Mouse (Mus musculus): ENCODE measurements around the gene Hdc. TPM values are rescaled to one million over a fixed set of nuclear protein-coding genes. Genes with fewer than 3 reads are reported as not detected.

The Hdc gene
- total RNA-seq, 2 experiments from 2014 or later = 2.5 to 6.0 TPM

DNA sequence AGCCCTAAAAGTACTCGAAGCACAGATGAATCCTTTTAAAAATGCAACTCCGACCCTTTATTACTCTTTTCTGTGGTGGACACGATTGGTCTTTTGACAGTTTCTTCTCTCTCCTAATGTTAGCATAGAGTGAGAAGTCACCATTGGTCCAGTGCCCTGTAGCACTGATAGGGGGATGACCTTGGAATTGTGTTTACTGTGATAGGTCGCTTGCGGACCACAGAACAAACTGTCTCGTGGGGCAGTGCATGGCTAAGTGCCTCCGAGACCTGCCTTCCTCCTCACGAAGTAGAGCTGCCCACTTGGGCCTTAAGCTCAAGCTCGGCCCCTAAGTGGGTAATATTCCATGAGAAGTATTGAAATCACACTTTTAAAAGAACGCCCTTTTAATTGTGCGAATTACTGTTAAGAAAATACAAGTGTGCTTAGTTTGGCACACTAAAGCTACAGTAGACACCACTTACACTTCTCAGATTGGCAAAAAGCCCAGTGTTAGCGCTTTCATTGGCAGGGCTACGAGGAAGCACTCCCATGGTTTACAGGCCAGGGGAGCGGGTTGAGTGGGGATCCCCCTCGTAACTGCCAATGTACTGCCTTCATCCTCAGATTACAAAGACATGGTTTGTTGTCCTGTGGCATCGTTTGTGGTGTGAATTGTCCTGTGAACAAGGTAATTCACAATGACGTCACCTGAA is 55.5 kb downstream of the Hdc start:
- ATAC-seq (replicated peaks; ENCODE audit: low FRiP score, poor library complexity, severe bottlenecking) = no peak

DNA sequence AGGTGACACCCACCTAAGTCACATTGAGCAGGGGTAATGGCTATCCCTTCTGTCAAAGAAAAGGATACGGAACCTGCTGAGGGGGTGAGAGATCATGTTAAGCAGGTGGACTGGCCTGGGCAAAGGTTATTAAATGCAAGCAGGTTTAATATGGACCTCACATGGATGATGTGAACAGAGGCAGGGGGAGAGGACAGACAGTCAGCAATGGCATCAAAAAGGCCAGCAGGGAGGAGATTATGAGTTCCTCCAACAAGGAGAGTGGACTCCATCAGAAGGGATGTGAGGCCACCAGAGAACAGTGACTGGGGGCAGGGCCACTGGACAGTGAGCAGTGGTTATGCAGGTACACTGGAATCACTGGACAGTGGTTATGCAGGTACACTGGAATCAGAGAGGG is 59.0 kb downstream of the Hdc start:
- no peak for ATAC-seq (replicated peaks; ENCODE audit: low FRiP score, poor library complexity, severe bottlenecking)

DNA sequence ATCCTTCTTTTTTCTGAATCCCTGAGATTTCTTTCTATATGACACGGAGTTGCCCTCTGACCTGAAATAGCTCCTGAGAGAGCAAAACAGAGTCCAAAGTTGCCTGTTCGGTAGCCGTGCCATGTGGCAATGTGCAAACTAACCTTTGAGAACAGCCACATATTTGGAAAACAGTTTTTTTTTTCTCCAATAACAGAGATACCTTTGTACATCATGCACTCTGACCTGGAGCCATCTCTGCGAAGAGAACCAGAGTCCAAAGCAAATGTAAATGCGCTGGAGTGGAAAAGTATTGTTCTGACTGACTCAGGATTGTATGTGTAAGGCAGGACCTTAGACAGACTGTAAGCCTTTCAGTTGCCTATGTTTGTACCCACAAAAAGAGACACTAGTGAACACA is 63.6 kb downstream of the Hdc start:
- no peak for ATAC-seq (replicated peaks; ENCODE audit: low FRiP score, poor library complexity, severe bottlenecking)

DNA sequence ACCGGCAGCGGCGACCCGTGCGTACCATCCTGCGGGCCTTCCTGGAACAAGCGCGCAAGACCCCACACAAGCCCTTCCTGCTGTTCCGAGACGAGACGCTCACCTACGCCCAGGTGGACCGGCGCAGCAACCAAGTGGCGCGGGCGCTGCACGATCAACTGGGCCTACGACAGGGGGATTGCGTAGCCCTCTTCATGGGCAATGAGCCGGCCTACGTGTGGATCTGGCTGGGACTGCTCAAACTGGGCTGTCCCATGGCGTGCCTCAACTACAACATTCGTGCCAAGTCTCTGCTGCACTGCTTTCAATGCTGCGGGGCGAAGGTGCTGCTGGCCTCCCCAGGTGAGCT is 65.8 kb downstream of the Hdc start:
- no peak for ATAC-seq (replicated peaks; ENCODE audit: low FRiP score, poor library complexity, severe bottlenecking)

DNA sequence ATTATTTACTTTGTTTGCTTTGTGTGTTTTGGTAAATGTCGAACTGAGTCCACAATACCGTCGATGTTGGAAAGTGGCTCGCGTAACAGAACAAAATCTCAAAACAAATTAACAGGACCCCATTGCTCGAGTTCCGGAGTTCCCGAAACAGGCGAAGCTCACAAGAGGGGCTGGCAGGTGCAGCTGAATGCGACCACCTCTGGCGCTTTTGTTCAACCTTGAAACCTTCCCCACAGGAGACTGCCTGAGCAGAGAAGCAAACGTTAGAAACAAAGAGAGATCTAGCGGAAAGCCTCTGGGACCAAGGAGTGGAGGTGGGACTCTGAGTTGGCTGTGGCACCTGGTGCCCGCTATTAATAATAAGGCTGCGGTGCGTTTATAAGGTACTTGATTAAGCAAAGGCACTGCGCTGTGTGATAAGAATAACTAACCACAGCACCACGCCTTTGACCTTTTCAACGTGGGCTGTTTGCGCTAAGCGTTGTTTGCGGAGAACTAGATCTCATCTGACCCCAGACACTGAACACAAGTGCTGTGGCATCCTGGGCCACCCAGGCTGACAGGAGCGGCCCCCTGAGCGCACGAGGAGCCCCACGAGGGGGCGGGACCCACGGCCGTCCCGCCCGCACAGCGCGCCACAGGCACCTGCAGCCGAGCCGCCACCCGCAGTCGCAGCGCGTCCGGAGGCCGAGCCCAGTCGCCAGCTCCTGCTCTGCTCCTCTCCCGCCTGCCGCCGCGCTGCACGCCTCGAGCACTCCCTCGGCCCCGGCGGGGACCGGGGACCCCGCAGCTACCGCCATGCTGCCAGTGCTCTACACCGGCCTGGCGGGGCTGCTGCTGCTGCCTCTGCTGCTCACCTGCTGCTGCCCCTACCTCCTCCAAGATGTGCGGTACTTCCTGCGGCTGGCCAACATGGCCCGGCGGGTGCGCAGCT is 66.5 kb downstream of the Hdc start, which contains the start of gene Slc27a2:
Gene Slc27a2, plus strand, starts transcription at position 51 of the 934 bp plus-strand sequence.
- no peak for ATAC-seq (replicated peaks; ENCODE audit: low FRiP score, poor library complexity, severe bottlenecking)

DNA sequence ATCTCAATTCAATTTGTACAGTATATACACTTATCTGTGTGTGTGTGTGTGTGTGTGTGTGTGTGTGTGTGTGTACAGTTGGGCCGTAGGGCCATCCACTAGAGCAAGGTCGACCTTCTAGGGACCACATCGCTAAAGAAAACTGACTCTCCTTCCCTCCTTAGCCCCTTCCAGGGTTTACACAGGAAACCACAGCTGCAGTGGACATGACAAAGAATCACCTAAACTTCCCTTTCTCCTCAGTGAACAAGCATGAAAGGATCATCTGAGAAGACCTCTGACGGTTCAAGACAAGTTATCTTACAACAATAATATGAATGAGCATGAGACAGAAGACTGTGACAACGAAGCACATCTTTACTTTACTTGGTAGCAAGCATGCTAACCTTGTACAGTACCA is 67.2 kb downstream of the Hdc start:
- ATAC-seq (replicated peaks; ENCODE audit: low FRiP score, poor library complexity, severe bottlenecking) = no peak

DNA sequence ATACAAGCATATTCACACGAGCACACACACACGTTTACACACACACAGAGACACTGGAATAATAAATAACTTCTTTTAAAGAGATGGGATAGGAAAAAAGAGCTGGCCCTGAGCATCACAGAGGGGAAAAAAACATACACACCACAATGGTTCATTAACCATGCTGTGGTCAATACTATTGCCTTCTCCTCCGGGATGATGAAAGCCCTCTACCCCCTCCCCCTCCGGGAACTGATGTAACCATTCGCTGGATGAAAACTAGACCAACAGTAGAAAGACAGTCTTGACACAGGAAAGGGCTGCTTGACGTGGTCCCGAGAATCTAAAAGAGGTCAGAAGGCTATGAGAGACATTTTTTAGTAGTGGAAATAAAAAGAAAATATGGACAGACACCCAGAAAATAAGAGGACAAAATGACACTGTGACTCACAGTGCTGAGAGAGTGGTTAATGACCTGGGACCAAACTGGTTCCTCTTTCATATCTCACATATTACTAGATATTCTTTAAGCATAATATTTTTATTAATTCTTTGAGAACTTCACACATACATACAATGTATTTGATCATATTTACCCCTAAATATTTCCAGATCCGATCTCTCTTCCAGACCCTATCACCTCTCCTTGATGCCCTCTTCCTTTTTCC is 67.7 kb downstream of the Hdc start:
- ATAC-seq (replicated peaks; ENCODE audit: low FRiP score, poor library complexity, severe bottlenecking) = no peak

DNA sequence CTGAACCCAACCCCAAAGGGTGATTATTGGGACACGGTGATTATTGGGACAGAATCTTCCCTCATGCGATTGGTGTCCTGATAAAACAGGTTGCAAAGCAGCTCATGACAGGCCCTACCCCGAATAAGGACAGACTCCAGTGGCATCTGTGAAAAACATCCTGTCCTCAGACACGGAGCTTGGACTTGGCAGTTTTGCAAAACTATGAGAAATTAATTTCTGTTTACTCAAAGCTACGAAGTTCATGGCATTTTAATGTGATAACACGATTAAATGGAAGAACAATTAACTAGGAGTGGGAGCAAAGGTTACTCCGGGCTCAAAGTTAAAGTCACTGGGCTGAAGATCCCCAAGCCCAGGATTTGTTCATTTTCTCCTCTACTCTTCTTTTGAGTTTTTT is 69.4 kb downstream of the Hdc start:
- ATAC-seq (replicated peaks; ENCODE audit: low FRiP score, poor library complexity, severe bottlenecking) = no peak

DNA sequence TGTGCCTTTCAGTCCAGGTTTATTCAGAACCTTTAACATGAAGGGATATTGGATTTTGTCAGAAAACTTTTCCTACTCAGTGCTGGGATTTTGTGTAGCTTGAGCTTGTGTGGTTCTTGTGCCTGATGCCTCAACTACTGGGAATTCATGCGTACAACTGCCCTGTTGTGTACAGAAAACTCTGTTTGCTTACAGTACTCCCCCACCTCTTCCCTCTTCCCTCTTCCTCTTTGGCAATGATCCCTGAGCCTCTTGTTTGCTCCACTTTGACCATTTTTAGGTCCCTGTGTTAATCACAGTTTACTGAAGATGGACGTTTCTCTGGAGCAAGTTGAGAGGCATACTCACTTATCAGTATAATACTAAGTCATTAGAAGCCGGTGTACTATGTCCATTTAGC is 72.7 kb downstream of the Hdc start:
- no peak for ATAC-seq (replicated peaks; ENCODE audit: low FRiP score, poor library complexity, severe bottlenecking)

DNA sequence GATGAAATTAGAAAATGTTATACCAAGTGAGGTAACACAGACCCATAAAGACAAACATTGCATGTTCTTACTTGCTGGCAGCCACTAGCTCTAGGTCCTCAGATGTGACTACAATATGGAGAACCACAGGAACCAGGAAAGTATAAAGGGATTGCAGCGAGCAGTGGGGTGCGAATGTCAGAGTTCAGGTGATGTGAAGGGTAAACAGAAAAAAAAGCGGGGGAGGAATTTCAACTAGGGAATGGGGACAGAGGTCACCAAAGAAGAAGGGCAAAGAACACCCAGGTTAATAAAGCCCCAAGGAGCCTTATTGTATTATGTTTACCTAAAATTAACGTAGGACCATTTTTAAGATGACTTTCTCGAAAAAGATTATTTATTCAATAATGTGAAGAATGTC is 73.8 kb downstream of the Hdc start:
- no peak for ATAC-seq (replicated peaks; ENCODE audit: low FRiP score, poor library complexity, severe bottlenecking)

Other genes with a start within 250 kb of the Hdc start
- 24.9 and 31.0 TPM in 2 replicates for gene Atp8b4, start 118.6 kb downstream of the Hdc start, total RNA-seq (2015; ENCODE audit: low replicate concordance)
- 14.8 and 16.6 TPM in 2 replicates for gene Atp8b4, start 118.6 kb downstream of the Hdc start, total RNA-seq (2017; ENCODE audit: low replicate concordance)
- gene Slc27a2, start 66.9 kb downstream of the Hdc start, total RNA-seq (2015; ENCODE audit: low replicate concordance) = not detected in 2 replicates
- not detected in 2 replicates for gene Slc27a2, start 66.9 kb downstream of the Hdc start, total RNA-seq (2017; ENCODE audit: low replicate concordance)
- 27.0 and 62.0 TPM in 2 replicates for gene Gabpb1, start 57.0 kb upstream of the Hdc start, total RNA-seq (2015; ENCODE audit: low replicate concordance)
- gene Gabpb1, start 57.0 kb upstream of the Hdc start, total RNA-seq (2017; ENCODE audit: low replicate concordance) = 31.1 and 39.0 TPM in 2 replicates
- 36.0 and 44.0 TPM in 2 replicates for gene Usp8, start 88.0 kb upstream of the Hdc start, total RNA-seq (2015; ENCODE audit: low replicate concordance)
- 29.5 and 36.7 TPM in 2 replicates for gene Usp8, start 88.0 kb upstream of the Hdc start, total RNA-seq (2017; ENCODE audit: low replicate concordance)
- not detected in 2 replicates for gene Usp50, start 164.2 kb upstream of the Hdc start, total RNA-seq (2015; ENCODE audit: low replicate concordance)
- gene Usp50, start 164.2 kb upstream of the Hdc start, total RNA-seq (2017; ENCODE audit: low replicate concordance) = 0.77 TPM in 1 of 2 replicates, not detected in the other

Measured in erythroid progenitor cell, adult 5-6 weeks (primary cell).